ENCODE assay signal across 21 mouse cellular contexts in the genomic region with DNA sequence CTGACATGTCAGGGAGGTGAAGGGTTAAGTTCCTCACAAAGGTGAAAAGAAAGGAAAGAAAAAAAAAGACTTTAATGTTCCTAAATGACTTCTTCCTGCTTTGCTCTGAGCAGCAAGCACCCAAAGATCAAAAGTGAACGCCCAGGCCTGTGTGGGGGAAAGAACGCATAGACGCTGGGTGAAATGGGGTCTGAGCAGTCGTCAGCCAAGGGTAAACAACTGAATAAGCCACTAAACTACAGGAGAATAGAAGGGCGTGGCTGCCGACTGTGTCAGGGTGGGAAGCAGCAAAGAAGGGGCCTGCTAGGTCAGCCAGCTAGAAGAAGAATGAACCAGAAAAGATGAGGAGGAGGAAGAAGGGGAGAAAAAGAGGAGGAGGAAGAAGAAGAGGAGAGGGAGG. TPM values are rescaled to one million over a fixed set of nuclear protein-coding genes. Genes with fewer than 3 reads are reported as not detected.
DNase-seq lines count a peak whose midpoint lies in the region; ATAC-seq lines count a peak whose summit lies in the region.
"Had no signal": no experiment of that assay in that cellular context is flagged by ENCODE, and none has a peak within 500 bp of the region (broad histone marks: within the 10 kb centered on the region; RNA-seq: fewer than 3 reads in every experiment).

No protein-coding gene starts in this region.

- peak; percentile 42 for DNase-seq in forebrain, embryonic 11.5 days (ENCODE audit: low spot score)
- DNase-seq in forebrain, embryonic 14.5 days (ENCODE audit: low spot score), result no peak
- DNase-seq in CD4-positive, CD25-positive, alpha-beta regulatory T cell, adult 2 months (ENCODE audit: low read depth, low spot score), result peak; percentile 59
- peak; percentile 69 for DNase-seq in thymus, postnatal 0 days (ENCODE audit: low spot score)
- DNase-seq in left cerebral cortex, postnatal 10 days (ENCODE audit: extremely low spot score in 1 of 2, low spot score in 2 of 2), result no peak
- DNase-seq in urinary bladder, postnatal 36 days (ENCODE audit: low spot score in 2 of 2), result no peak
- DNase-seq in adipocyte (ENCODE audit: low spot score), result no peak
- DNase-seq: adrenal gland, adult 8-10 months; cerebellum, adult 11 months; cerebellum, postnatal 36 days; gastrocnemius, postnatal 10 days; heart, adult 2 months; kidney, adult 11 months; right cerebral cortex, postnatal 14 days had no signal

- H3K4me2 ChIP-seq in forebrain, embryonic 11.5 days (ENCODE audit: low read depth, low read length, severe bottlenecking), result no peak overlapping the region
- H3K4me2 ChIP-seq in forebrain, embryonic 14.5 days (ENCODE audit: low read length), result no peak overlapping the region
- H3K4me2 ChIP-seq: embryonic facial prominence, embryonic 12.5 days; limb, embryonic 13.5 days had no signal

- no peak overlapping the region for H3K9ac ChIP-seq in forebrain, embryonic 11.5 days (ENCODE audit: low read length)
- no peak overlapping the region for H3K9ac ChIP-seq in forebrain, embryonic 14.5 days (ENCODE audit: low read length)
- H3K9ac ChIP-seq: embryonic facial prominence, embryonic 12.5 days; limb, embryonic 13.5 days; liver, embryonic 14.5 days had no signal

- H3K4me1 ChIP-seq in forebrain, embryonic 11.5 days (replicated peaks; ENCODE audit: control insufficient read depth, insufficient read depth, low read length), result no peaks in the 10 kb centered on the region; the same call in 1 of the 2 replicates
- no peaks in the 10 kb centered on the region for H3K4me1 ChIP-seq in forebrain, embryonic 14.5 days (ENCODE audit: control insufficient read depth, insufficient read depth, low read length)
- H3K4me1 ChIP-seq: limb, embryonic 13.5 days; megakaryocyte, embryonic 14.5 days had no signal

- ATAC-seq in forebrain, embryonic 11.5 days (replicated peaks; ENCODE audit: low FRiP score), result no peak
- ATAC-seq in forebrain, embryonic 14.5 days, result no peak
- 0 out of 2 replicates have a peak, but pooled peaks have one; percentile 30 for ATAC-seq in common myeloid progenitor, adult 5-6 weeks (replicated peaks; ENCODE audit: low read depth, poor library complexity, severe bottlenecking)

- H3K27ac ChIP-seq in forebrain, embryonic 11.5 days (ENCODE audit: low read depth, low read length), result no peak overlapping the region
- H3K27ac ChIP-seq in forebrain, embryonic 14.5 days (ENCODE audit: low read depth, low read length), result no peak overlapping the region
- H3K27ac ChIP-seq: embryonic facial prominence, embryonic 12.5 days; heart, adult 2 months; kidney, postnatal 0 days; limb, embryonic 13.5 days; liver, embryonic 14.5 days had no signal

- no peak overlapping the region for H3K4me3 ChIP-seq in forebrain, embryonic 11.5 days (ENCODE audit: low read depth, low read length)
- H3K4me3 ChIP-seq in forebrain, embryonic 14.5 days (ENCODE audit: low read depth, low read length), result no peak overlapping the region
- H3K4me3 ChIP-seq: embryonic facial prominence, embryonic 12.5 days; heart, adult 2 months; limb, embryonic 13.5 days; megakaryocyte, embryonic 14.5 days had no signal

- intact Hi-C loops in left cerebral cortex, postnatal 10 days (cut with DNase I), result no loop called here

- H3K9me3 ChIP-seq in forebrain, embryonic 11.5 days (ENCODE audit: control insufficient read depth, low read length), result no peaks in the 10 kb centered on the region
- no peaks in the 10 kb centered on the region for H3K9me3 ChIP-seq in forebrain, embryonic 14.5 days (replicated peaks; ENCODE audit: control insufficient read depth, low read length)
- H3K9me3 ChIP-seq: embryonic facial prominence, embryonic 12.5 days; G1E; limb, embryonic 13.5 days had no signal

- H3K27me3 ChIP-seq in forebrain, embryonic 11.5 days (ENCODE audit: control insufficient read depth, insufficient read depth, low read length), result no peaks in the 10 kb centered on the region
- H3K27me3 ChIP-seq in forebrain, embryonic 14.5 days (replicated peaks; ENCODE audit: control insufficient read depth, insufficient read depth, low read length), result no peaks in the 10 kb centered on the region
- H3K27me3 ChIP-seq: embryonic facial prominence, embryonic 12.5 days; limb, embryonic 13.5 days had no signal

- 16% methylated on average over 6 of the region's 6 CpGs for WGBS in forebrain, embryonic 11.5 days
- WGBS in forebrain, embryonic 14.5 days, result 11% methylated on average over 6 of the region's 6 CpGs

- no peaks in the 10 kb centered on the region for H3K36me3 ChIP-seq in forebrain, embryonic 11.5 days (ENCODE audit: control insufficient read depth, insufficient read depth, low read length)
- H3K36me3 ChIP-seq in forebrain, embryonic 14.5 days (ENCODE audit: control insufficient read depth, insufficient read depth, low read length), result no peaks in the 10 kb centered on the region
- H3K36me3 ChIP-seq: embryonic facial prominence, embryonic 12.5 days; G1E; limb, embryonic 13.5 days had no signal

RNA-seq across cellular contexts. Expression of a gene that starts 26.9 kb away (rescaled TPM):
- 0.83 and 1.4 TPM in 2 replicates for polyA plus RNA-seq in forebrain, embryonic 11.5 days (2014; fragmentation: Nextera tagmentation; extraction: Ambion mirVana)
- 4.9 and 9.0 TPM in 2 replicates for polyA plus RNA-seq in forebrain, embryonic 14.5 days (2014; fragmentation: Nextera tagmentation; extraction: Ambion mirVana)
- 2.7 and 3.0 TPM in 2 replicates for total RNA-seq in common myeloid progenitor, adult 5-6 weeks (2017)
- polyA plus RNA-seq in thymus, postnatal 0 days (2015; fragmentation: Nextera tagmentation; extraction: Ambion mirVana), result 8.5 and 12.1 TPM in 2 replicates
- total RNA-seq in left cerebral cortex, postnatal 10 days (2021), result 1 to 10 TPM; 7.7 to 8.4 TPM
- total RNA-seq: G1E had no signal
- polyA plus RNA-seq: G1E had no signal

Comparison
In these comparisons a context has a peak if more than half of its experiments do, and no peak if none do; other contexts are left out.
1. DNase-seq: peak in forebrain, embryonic 11.5 days (single experiment), CD4-positive, CD25-positive, alpha-beta regulatory T cell, adult 2 months (single experiment) and thymus, postnatal 0 days (single experiment); none in forebrain, embryonic 14.5 days (single experiment), left cerebral cortex, postnatal 10 days (0 of 2), urinary bladder, postnatal 36 days (0 of 2) and adipocyte (single experiment).